Mouse (Mus musculus): ENCODE results near the gene Ctnnb1.

- TF ChIP-seq CTCF (IDR thresholded peaks at IDR 0.05; ENCODE audit: low read depth) = no peak
- TF ChIP-seq EP300 (IDR thresholded peaks at IDR 0.05; ENCODE audit: low read depth) = no peak
Measured at GRCm38 (mm10) chr9:120985524-120985923, 56.5 kb downstream of the Ctnnb1 start.

Measured in heart, postnatal 0 days (tissue).